Mouse (Mus musculus): ENCODE results near the gene Unc45b. TPM values are rescaled to one million over a fixed set of nuclear protein-coding genes. Genes with fewer than 3 reads are reported as not detected.

The Unc45b gene
- polyA plus RNA-seq, 1 experiment from 2014 or later: 157 TPM

DNA sequence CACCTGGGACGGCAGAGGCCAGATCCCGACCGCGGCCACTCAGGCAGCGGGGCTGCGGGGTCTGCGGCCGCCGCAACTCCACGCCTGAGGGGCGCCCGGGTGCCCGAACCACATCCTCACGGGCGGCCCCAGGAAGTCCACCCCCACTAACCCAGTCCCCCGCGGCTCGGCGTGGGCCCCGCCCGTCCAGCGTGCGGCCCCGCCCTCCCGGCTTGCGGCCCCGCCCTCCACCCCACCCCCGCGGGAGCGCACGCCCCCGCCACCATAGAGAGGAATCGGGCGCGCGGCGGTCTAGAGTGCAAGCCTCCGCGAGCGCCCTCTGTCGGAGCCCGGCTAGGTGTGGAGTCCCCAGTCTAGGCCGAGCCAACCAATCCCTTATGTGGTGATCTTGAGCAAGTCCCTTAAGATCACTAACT is 39.3 kb upstream of the Unc45b start, which contains the start of gene Rffl:
TSS of gene Rffl (minus strand) at position 180 of the 416 bp plus-strand sequence.
- peak within 1 kb of the TSS; percentile 63 for H3K27ac ChIP-seq (replicated peaks)
- ATAC-seq (ENCODE audit: extremely low read depth, insufficient number of reproducible peaks, low FRiP score, low TSS enrichment): peak; percentile 96
- H3K4me2 ChIP-seq: peak within 1 kb of the TSS; percentile 91
- peak within 1 kb of the TSS; percentile 93 for H3K4me3 ChIP-seq
- no peaks in the 10 kb centered on the region for H3K36me3 ChIP-seq
- no peaks in the 10 kb centered on the region for H3K9me3 ChIP-seq
- H3K27me3 ChIP-seq (replicated peaks): no peaks in the 10 kb centered on the region
- under 1% methylated on average over 43 of the region's 43 CpGs for WGBS
- H3K4me1 ChIP-seq: peaks cover 19% of the 10 kb centered on the region; the same call in 1 of the 2 replicates
- H3K9ac ChIP-seq: peak within 1 kb of the TSS; percentile 90

GRCm38 (mm10) chr11:82874924-82875323 is 35.4 kb upstream of the Unc45b start:
- H3K9ac ChIP-seq: peak overlapping the region; percentile 25; the same call in 1 of the 2 replicates

GRCm38 (mm10) chr11:82875631-82876030 is 34.7 kb upstream of the Unc45b start:
- Histone ChIP-seq H3K4me2 (no peak overlapping the region), H3K4me3 (no peak overlapping the region), H3K4me1 (peaks cover 8% of the 10 kb centered on the region; the same call in 1 of the 2 replicates), H3K9me3 (no peaks in the 10 kb centered on the region), H3K36me3 (peaks cover 22% of the 10 kb centered on the region), H3K9ac (no peak overlapping the region), H3K27ac (replicated peaks) (no peak overlapping the region), H3K27me3 (replicated peaks) (no peaks in the 10 kb centered on the region)
- 86% methylated on average over 5 of the region's 5 CpGs for WGBS
- no peak for ATAC-seq (ENCODE audit: extremely low read depth, insufficient number of reproducible peaks, low FRiP score, low TSS enrichment)

More at GRCm38 (mm10) chr11:82874924-82875323, 35.4 kb upstream of the Unc45b start:
- 16% methylated on average over 5 of the region's 5 CpGs for WGBS
- Histone ChIP-seq H3K27ac (replicated peaks) (0 out of 2 replicates have a peak overlapping the region, but pooled peaks have one; percentile 34), H3K27me3 (replicated peaks) (no peaks in the 10 kb centered on the region), H3K36me3 (peaks cover 19% of the 10 kb centered on the region), H3K4me2 (peak overlapping the region; percentile 46), H3K9me3 (no peaks in the 10 kb centered on the region), H3K4me1 (peaks cover 14% of the 10 kb centered on the region; the same call in 1 of the 2 replicates), H3K4me3 (no peak overlapping the region)
- ATAC-seq (ENCODE audit: extremely low read depth, insufficient number of reproducible peaks, low FRiP score, low TSS enrichment): no peak

- no peak overlapping the region for H3K27ac ChIP-seq (replicated peaks)
- peaks cover 39% of the 10 kb centered on the region for H3K36me3 ChIP-seq
- ATAC-seq (ENCODE audit: extremely low read depth, insufficient number of reproducible peaks, low FRiP score, low TSS enrichment): no peak
- H3K4me1 ChIP-seq: peaks cover 8% of the 10 kb centered on the region; the same call in 1 of the 2 replicates
- H3K4me2 ChIP-seq: no peak overlapping the region
- H3K9ac ChIP-seq: no peak overlapping the region
- no peaks in the 10 kb centered on the region for H3K9me3 ChIP-seq
- WGBS: 80% methylated on average over 7 of the region's 7 CpGs
- no peak overlapping the region for H3K4me3 ChIP-seq
- H3K27me3 ChIP-seq (replicated peaks): no peaks in the 10 kb centered on the region
Measured at GRCm38 (mm10) chr11:82877726-82878344, 32.5 kb upstream of the Unc45b start.

DNA sequence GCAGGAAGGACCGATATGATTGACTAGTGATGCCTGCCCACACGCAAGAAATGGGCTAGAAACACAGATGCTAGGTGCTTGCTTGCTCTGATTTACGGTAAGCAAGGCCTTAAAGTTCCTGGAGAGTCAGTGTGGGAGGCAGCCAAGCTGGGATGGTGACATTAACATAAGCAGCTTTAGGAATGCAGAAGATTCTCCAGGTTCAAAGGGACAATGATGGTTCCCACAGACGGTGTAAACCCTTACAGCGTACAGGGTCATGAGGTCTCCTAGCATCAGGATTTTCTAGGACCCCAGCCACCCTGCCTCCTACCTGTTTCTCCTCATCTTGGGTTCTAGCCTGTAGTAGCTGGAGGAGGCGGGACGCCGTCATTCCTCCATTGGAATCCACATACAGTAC is 27.2 kb upstream of the Unc45b start:
- H3K4me1 ChIP-seq: no peaks in the 10 kb centered on the region
- no peaks in the 10 kb centered on the region for H3K9me3 ChIP-seq
- no peak overlapping the region for H3K4me2 ChIP-seq
- no peak overlapping the region for H3K27ac ChIP-seq (replicated peaks)
- H3K36me3 ChIP-seq: peaks cover 46% of the 10 kb centered on the region
- no peaks in the 10 kb centered on the region for H3K27me3 ChIP-seq (replicated peaks)
- H3K9ac ChIP-seq: no peak overlapping the region
- no peak overlapping the region for H3K4me3 ChIP-seq
- WGBS: 64% methylated on average over 8 of the region's 8 CpGs
- no peak for ATAC-seq (ENCODE audit: extremely low read depth, insufficient number of reproducible peaks, low FRiP score, low TSS enrichment)

GRCm38 (mm10) chr11:82886559-82886958 is 23.8 kb upstream of the Unc45b start:
- Histone ChIP-seq H3K4me2 (no peak overlapping the region), H3K9me3 (no peaks in the 10 kb centered on the region), H3K4me1 (peaks cover 16% of the 10 kb centered on the region), H3K4me3 (no peak overlapping the region), H3K36me3 (peaks cover 21% of the 10 kb centered on the region), H3K27me3 (replicated peaks) (peaks cover 6% of the 10 kb centered on the region), H3K9ac (no peak overlapping the region), H3K27ac (replicated peaks) (no peak overlapping the region)
- ATAC-seq (ENCODE audit: extremely low read depth, insufficient number of reproducible peaks, low FRiP score, low TSS enrichment): no peak
- WGBS: 78% methylated on average over 3 of the region's 3 CpGs

DNA sequence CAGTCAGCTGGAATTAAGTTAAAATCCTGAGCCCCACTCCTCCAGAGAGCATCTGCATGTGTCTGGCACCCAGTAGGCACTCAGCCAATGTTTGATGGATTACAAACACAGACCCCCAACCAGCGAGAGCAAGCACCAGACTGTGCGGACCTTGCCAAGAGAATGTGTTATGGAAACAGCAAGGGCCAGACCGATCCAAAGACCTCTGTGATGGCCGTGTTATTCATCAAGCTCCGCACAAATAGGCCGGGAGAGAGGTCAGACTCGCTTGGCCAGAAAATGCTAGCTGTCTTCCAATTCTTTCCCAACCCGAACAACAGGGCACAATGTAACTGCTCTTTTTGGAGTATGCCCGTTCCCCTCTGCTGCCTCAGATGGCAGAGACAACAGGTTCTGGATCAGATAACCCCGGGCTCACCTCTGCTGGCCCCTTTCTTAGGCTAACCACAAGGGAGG is 21.8 kb upstream of the Unc45b start:
- Histone ChIP-seq H3K9me3 (no peaks in the 10 kb centered on the region), H3K4me1 (peaks cover 16% of the 10 kb centered on the region), H3K27ac (replicated peaks) (no peak overlapping the region), H3K9ac (peak overlapping the region; percentile 84), H3K36me3 (peaks cover 4% of the 10 kb centered on the region; the same call in 1 of the 2 replicates), H3K27me3 (replicated peaks) (peaks cover 19% of the 10 kb centered on the region), H3K4me2 (peak overlapping the region; percentile 88), H3K4me3 (peak overlapping the region; percentile 60; the same call in 1 of the 2 replicates)
- 57% methylated on average over 10 of the region's 10 CpGs for WGBS
- no peak for ATAC-seq (ENCODE audit: extremely low read depth, insufficient number of reproducible peaks, low FRiP score, low TSS enrichment)

GRCm38 (mm10) chr11:82889524-82890341 is 20.6 kb upstream of the Unc45b start:
- ATAC-seq (ENCODE audit: extremely low read depth, insufficient number of reproducible peaks, low FRiP score, low TSS enrichment): no peak
- peak overlapping the region; percentile 88 for H3K4me2 ChIP-seq
- H3K27ac ChIP-seq (replicated peaks): peak overlapping the region; percentile 58
- H3K36me3 ChIP-seq: 0 out of 2 replicates have a peak, but pooled peaks cover 3% of the 10 kb centered on the region
- peak overlapping the region; percentile 60 for H3K4me3 ChIP-seq
- peaks cover 16% of the 10 kb centered on the region for H3K4me1 ChIP-seq
- peak overlapping the region; percentile 84 for H3K9ac ChIP-seq
- WGBS: 5% methylated on average over 31 of the region's 31 CpGs
- peaks cover 19% of the 10 kb centered on the region for H3K27me3 ChIP-seq (replicated peaks)
- H3K9me3 ChIP-seq: no peaks in the 10 kb centered on the region

- H3K4me2 ChIP-seq: peak within 1 kb of the TSS; percentile 88
- under 1% methylated on average over 23 of the region's 26 CpGs for WGBS
- peak; percentile 89 for ATAC-seq (ENCODE audit: extremely low read depth, insufficient number of reproducible peaks, low FRiP score, low TSS enrichment)
- 0 out of 2 replicates have a peak, but pooled peaks cover 3% of the 10 kb centered on the region for H3K36me3 ChIP-seq
- peak within 1 kb of the TSS; percentile 60 for H3K4me3 ChIP-seq
- no peaks in the 10 kb centered on the region for H3K9me3 ChIP-seq
- peak within 1 kb of the TSS; percentile 58 for H3K27ac ChIP-seq (replicated peaks)
- H3K4me1 ChIP-seq: peaks cover 16% of the 10 kb centered on the region
- peak within 1 kb of the TSS; percentile 84 for H3K9ac ChIP-seq
- H3K27me3 ChIP-seq (replicated peaks): peaks cover 19% of the 10 kb centered on the region
Measured at GRCm38 (mm10) chr11:82890342-82890762, 20.0 kb upstream of the Unc45b start, which contains the start of gene Rad51d. Gene Rad51d, minus strand, starts transcription at chr11:82890614.

GRCm38 (mm10) chr11:82891936-82892335 is 18.4 kb upstream of the Unc45b start, which contains the start of gene Fndc8:
Gene Fndc8, plus strand, starts transcription at chr11:82892124.
- peaks cover 16% of the 10 kb centered on the region for H3K4me1 ChIP-seq
- H3K9me3 ChIP-seq: no peaks in the 10 kb centered on the region
- no peak for ATAC-seq (ENCODE audit: extremely low read depth, insufficient number of reproducible peaks, low FRiP score, low TSS enrichment)
- no peak within 1 kb of the TSS for H3K4me2 ChIP-seq
- no peak within 1 kb of the TSS for H3K4me3 ChIP-seq
- H3K9ac ChIP-seq: peak within 1 kb of the TSS; percentile 33; the same call in 1 of the 2 replicates
- H3K36me3 ChIP-seq: no peaks in the 10 kb centered on the region
- peaks cover 19% of the 10 kb centered on the region for H3K27me3 ChIP-seq (replicated peaks)
- 47% methylated on average over 7 of the region's 7 CpGs for WGBS
- H3K27ac ChIP-seq (replicated peaks): no peak within 1 kb of the TSS

GRCm38 (mm10) chr11:82897478-82897877 is 12.9 kb upstream of the Unc45b start:
- no peaks in the 10 kb centered on the region for H3K9me3 ChIP-seq
- no peak overlapping the region for H3K27ac ChIP-seq (replicated peaks)
- no peak overlapping the region for H3K4me2 ChIP-seq
- peaks cover 4% of the 10 kb centered on the region; the same call in 1 of the 2 replicates for H3K27me3 ChIP-seq (replicated peaks)
- ATAC-seq (ENCODE audit: extremely low read depth, insufficient number of reproducible peaks, low FRiP score, low TSS enrichment): no peak
- peaks cover 41% of the 10 kb centered on the region for H3K36me3 ChIP-seq
- WGBS: 74% methylated on average over 10 of the region's 10 CpGs
- no peaks in the 10 kb centered on the region for H3K4me1 ChIP-seq
- H3K4me3 ChIP-seq: no peak overlapping the region
- H3K9ac ChIP-seq: no peak overlapping the region

Measured in heart, embryonic 13.5 days (tissue).